Mouse (Mus musculus) right cerebral cortex, adult 2 months (tissue): Measurements from ENCODE around the gene Car4.

Experiments used
- DNase-seq, 2 experiments: peaks; one replicate each; pipeline ENCODE4 v3.0.0; 2021 to 2022; ENCODE audit warnings: low spot score in 2 of 2

Gene Car4

DNA sequence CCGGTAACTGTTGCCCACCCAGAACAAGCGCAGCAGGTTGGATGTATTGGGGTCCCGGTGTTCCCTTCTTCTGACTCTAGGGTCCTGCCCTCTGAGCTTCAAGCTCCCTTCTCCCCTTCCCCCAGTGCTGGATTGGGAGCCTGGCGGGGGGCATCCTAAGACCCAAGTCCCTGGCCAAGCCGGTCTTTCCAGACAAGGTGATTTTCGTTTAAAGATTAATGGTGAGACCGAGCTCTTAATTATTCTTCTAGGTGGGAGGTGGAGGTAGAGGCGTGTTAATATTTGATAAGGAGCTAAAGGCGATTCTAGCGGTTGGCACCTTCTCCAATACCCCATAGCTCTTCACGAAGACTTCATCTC lies 665 bp downstream of the Car4 start:
- DNase-seq, result no peak

DNA sequence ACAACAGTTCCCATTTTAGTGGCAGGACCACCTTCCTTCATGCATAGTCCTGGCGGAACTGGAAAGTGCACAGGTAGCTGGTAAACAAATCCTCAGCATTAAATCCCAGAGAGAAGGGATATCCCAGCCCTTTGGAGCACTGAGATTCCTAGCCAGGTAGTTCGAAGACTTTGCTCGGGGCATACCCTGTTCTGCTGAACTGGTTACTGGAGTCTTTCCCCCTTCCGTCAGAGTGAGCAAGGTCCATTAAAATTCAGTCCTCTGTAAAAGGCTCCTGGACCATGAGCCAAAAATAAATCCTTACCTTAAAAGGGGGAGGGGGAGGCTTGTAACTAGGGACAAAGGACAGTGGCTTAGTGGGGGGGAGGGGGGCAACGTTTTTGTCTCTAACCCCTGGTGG lies 1.6 kb downstream of the Car4 start:
- DNase-seq, result no peak

DNA sequence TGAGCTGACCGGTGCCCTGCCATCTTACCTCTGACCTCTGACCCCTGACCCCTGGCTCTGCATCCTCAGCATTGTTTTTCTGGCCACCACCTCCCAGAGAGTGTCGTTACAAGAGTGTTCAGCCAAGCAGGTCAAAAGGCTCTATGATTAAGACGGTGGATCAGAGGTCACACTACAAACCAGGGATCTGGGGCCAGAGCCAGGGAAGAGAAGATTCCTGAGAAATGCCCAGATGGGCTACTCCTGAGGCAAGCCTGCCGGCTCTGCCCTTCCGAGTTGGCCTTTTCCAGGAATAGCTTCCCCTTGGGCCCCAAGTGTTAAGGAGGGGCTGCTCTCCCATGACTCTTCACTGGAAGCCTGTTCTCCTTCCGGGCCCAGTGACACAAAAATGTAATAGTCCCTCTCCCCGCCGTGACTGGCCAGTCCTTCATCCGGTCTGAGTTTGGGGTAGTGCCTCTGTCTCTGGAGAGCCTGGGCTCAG lies 2.2 kb downstream of the Car4 start:
- no peak for DNase-seq

DNA sequence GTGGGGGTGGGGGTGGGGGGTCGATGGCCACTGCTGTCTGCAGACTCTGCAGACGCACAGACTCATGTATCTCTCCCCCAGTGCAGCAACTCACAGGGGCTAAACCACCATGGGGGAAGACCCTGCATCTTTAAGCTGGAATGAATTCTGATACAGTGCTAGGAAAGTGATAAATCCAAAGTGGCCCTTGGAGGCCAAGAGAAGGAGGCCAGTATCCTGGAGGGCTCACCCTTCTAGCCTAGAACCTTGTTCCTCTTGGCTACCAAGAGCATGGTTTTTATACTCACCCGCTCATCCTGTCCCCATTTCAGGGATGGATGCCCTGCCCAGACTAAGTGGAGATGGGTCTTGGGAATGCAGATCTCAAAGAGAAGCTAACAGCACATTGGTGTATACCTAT lies 2.7 kb downstream of the Car4 start:
- no peak for DNase-seq

DNA sequence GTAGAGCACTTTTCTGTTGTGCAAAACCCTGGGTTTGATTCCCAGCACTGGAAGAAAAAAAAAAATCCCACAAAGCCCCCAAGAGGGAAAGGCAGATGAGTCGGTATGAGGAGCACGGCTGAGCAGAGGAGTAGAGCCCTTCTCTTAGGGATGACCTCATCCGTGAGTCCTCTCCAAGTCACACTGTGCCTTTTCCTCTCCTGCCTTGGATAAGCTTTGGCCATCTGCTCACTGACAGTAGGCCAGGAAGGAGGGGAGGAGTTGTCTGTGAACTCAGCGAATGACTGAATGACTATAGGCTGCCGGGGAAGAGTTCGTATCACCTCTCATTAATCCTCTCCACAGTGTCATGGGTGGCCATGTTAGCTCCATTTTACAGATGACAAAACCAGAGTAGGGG lies 3.2 kb downstream of the Car4 start:
- DNase-seq, result no peak

DNA sequence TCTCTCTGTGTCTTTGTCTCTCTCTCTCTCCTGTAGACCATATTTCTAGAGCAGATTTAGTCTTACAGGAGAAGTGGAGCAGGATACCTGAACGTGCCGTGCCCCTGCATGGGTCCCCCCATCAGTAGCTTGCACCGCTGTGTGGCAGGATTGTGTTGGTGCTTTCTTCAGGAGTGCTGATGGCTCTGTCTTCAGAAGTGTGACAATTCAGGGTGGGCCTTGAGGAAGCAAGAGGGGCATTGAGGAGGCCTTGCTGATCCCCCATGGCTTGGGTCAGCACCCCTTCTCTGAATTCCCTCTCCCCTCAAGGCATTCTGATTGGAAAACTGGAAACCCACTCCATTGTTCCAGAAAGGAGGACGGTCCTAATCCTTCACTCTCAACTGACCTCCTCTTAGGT lies 4.0 kb downstream of the Car4 start:
- no peak for DNase-seq

DNA sequence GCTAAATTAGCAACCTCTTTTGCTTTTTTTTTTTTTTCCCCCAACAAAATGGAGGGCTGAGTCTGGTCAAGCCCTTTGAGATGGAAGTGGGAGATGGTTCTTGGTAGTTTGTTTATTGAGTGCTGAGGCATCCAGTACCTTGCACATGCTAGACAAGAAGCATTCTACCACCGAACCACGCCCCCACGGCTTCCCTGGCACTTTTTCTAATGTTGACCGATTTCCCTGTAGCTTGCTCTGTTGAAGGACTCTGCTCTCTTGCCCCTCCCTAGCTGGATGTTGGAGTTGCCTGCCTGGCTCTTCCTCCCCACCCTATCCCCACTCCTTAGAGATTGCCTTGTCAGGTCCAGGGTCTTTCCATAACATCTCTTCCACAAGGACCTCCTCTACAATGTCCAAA lies 5.0 kb downstream of the Car4 start:
- no peak for DNase-seq

DNA sequence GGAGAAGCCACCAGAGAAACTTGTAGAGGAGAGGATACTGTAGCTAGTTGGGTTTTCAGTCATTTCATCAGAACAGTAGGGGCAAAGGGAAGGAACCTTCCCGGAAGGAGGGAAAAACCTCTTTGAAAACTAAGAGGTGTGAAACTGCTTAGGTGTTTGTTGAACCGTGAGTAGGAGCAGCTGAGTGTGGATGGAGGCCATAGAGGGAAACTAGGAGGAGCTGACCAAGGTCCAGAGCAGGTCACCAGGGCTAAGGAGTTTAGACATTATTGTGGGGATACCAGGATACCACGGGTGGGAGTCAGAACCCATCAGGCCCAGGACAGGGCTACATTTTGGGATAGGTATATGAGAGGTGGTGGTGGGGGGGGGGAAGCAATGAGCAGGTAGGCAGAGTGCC lies 6.0 kb downstream of the Car4 start:
- no peak for DNase-seq

DNA sequence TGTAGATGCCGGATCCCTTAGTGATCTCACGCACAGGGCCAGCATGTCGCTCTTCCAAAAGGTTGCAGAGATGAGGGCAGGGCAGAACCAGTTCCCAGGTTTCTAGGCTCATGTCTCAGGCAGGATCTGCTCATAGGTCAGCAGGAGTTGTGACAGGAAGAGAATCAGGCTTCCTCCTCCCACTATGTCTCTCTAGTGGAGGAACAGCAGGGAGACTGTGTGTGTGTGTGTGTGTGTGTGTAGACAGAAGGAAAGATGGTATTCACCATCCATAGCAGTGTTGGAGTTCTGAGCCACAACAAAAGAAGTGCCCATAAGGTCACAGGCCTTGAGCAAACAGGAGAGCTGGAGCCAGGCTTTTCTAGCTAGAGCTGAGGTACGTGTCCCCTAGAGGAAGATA lies 9.1 kb downstream of the Car4 start:
- no peak for DNase-seq

DNA sequence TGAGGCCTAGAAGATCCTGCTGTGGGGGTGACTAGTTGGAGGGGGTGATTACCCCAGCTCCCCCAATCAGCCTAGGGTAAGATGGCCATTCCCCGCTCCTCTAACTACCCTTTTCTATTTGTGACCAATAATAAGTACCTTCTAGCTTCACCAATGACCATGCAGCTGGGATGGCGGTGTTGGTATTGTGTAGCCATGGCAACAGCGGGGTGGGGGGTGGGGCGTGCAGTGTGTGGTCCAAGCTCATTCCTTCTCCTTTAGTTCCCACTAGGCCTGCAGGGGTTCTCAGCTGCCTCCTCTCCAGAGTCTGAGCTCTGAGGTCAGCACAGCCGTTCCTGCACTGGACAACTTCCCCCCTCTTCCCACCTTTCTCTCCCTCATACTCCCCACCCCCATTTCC lies 9.5 kb downstream of the Car4 start:
- DNase-seq, result no peak

DNA sequence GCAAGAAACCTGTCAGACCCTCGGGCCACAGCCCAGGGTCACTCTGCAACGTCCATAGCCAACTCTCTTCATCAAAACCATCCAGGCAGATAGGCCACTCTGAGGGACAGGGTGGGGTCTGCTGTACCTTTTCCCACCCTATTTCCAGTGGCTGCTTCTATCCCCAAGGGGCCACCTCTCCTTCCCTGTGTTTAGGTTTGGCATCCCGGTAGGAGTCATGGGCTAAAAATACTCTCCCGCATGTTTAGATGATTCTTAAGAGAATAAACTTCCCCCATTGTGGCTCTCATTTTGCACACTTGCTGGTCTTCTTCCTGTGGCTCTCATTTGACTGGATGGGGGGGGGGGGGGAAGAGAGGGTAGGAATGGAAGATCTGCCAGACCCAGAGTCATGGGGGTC lies 10.7 kb downstream of the Car4 start:
- no peak for DNase-seq

DNA sequence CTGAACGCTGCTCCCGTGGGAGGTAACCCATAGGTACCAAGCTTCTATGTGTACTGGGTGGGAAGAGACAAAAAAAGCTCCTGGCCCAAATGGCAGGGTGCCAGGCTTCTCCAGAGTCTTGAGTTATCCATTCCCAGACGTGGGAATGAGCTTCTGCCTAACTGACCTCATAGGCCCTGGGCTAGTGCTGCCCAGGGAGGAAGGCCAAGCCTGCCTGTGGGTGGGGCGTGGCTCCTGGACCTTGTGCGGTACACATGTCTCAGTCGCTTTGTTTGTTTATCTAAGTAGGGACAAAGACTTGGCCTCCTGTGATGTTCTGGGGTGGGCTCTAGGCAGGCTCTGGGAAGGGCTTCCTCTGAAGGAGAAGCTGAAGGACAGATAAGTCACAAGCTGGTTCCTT lies 11.2 kb downstream of the Car4 start:
- peak; percentile 50 to 55 for DNase-seq

DNA sequence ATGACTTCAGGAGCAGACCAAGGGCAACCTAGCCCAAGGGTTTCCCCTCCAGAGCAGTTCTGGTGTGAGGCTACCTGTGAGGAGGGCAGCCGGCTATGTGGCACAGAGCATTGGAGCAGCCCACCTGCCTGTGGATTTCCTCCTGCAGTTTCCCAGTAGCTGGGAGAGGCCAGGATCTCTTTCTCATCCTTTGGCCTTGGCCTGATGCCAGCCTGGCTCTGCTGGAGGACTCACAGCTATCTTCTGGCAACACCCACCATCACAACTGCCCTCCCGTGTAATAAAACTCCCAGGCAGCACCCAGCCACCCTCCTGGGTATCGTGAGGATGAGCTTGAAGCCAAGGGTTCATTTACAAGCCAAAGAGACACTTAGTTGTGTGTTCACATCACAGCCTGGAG lies 14.5 kb downstream of the Car4 start:
- no peak for DNase-seq

DNA sequence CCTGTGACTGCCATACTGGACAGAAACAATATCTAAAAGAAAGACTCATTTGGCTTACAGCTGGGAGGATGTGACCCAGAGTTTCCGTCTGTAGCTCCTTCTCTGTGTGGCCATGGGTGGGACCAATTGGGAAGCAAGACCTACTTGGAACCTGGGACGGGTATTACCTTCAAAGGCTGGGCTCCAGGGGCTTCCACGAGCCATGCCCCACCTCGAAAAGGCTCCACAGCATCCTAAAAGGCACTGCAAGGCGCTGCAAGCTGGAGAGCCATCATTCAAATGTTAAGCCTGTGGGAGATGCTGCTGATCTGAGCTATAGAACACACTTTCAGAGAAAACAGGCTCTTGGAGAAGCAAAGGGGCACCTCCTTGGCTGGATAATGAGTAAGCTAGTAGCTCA lies 16.1 kb downstream of the Car4 start:
- DNase-seq, result no peak

DNA sequence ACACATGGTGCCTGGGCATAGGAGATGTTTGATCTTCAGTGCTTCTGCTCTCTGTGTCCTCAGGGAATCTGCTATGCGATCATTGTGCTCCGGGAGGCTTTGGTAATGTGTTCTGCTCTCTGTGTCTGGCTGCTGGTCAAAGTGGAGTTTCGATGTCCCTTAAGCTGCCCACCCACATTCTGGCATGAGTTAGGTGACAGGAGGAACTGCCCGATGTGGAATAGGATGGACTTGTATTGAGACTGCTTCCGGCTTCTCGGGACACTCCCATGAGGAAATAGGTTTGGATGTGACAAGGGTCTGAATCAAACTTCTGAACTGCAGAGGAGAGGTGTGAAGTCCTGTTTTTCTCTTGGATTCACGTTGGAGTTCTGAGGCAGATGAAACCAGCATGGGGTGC lies 17.0 kb downstream of the Car4 start:
- DNase-seq, result no peak

DNA sequence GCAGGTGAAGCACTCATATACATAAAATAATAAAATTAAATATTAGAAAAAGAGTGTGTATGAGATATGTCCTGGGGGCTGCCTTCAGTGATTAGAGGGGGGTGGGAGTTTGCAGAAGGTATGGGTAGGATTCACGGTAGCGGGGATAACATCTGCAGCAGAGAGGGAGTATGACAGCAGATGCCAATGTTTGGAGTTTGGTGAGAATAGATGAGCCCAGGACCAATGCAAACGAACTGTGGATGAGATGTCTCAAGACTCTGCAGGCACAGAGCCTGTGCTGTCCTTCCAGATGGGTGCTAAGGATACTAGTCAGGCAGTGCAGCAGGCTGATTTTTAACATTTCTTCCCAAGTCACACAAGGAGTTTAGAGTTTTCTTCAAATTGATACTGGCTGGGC lies 19.1 kb downstream of the Car4 start:
- DNase-seq, result no peak

DNA sequence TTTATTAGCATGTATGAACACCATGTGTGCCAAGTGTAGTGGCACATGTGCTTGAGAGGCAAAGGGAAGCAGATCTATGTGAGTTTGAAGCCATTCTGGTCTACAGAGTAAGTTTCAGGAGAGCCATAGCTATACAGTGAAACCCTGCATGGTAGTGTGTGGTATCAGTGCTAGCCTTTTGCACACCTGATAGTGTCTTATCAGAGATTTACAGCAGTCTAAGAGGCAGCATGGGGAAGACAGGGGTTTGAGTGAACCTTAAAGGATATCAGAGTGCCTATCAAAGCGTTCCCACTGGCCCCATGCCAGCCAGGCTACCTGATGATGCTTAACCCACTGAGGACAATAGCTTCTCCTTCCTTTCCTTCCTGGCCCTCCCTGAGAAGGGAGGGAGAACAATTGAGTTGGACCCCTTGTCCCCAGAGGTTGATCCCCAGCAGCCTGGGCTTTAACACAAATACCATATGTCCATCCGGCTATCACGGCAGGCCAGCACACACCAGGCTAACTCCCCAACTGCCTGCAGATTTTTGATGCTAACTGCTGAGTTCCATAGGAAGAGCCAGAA lies 19.9 kb downstream of the Car4 start:
- no peak for DNase-seq

DNA sequence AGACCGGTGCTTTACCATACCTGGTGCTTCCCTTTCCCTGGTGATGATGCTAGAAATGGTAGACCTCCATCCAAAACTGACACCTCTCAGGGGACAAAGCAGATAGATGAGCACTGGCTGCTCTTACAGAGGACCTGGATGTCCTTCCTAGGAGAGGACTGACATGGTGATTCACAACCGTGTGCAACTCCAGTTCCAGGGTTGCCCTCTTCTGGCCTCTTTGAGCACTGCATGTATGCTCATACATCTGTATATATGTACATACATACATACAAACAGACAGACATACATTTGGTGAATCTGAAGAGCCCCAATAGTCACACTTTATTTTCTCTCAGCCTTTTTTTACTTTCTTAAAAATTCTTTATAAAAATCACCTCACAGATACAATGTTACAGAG lies 20.5 kb downstream of the Car4 start:
- DNase-seq, result no peak

DNA sequence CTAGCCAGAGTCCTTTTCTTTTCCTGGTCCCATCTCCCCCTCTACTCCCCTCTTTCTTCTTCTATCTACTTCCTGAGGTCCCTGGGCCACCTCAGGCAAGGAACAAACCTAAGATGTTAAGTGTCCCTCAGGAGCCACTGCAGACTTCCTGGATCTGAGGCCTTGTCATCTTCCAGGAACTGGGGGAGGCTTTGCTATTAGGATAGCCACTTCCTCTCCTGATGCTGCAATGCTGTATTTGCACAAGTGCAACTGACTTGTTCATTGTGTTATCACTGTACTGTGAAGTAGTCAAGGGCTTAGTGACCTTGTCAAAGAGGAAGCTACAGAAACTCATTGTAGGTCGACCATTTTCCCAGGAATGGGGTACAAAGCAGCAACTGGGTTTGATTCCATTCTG lies 21.8 kb downstream of the Car4 start:
- DNase-seq, result no peak

DNA sequence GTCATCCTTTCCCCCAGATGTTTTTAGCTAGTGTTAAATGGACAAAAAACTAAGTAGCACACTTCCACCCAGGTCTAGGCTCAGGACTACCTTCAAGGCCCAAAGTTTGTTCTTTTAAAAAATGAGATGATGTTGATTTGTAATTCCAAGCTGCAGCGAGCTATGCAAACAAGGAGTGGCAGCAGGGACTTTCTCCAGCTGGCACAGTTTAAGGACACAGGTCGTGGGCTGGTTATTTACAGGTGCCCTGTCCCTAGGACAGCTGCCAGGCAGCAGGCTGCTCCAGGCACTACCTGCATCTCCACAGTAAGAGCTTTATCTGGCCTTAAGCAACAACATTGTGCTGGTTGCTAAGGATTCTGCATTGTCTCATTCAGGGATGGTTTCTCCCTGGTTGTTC lies 23.1 kb downstream of the Car4 start:
- no peak for DNase-seq

DNA sequence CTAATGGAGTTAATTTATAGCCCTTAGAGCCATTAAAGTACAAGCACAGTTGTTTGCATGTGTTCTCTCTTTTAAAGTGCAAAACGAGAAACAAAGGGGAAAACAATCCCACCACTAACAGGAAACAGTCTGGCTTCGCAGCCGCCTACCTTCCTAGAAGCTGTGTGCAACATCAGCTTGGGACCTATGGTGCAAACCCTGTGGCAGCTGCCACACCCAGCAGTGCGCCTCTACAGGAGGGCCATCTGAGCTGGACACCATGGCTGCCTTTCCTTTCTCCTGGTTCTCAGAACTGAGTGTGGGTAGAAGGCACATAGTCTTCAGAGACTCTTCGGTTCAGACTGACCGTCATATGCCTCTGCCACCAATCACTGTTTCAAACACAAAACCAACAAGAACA lies 27.8 kb downstream of the Car4 start:
- no peak for DNase-seq

DNA sequence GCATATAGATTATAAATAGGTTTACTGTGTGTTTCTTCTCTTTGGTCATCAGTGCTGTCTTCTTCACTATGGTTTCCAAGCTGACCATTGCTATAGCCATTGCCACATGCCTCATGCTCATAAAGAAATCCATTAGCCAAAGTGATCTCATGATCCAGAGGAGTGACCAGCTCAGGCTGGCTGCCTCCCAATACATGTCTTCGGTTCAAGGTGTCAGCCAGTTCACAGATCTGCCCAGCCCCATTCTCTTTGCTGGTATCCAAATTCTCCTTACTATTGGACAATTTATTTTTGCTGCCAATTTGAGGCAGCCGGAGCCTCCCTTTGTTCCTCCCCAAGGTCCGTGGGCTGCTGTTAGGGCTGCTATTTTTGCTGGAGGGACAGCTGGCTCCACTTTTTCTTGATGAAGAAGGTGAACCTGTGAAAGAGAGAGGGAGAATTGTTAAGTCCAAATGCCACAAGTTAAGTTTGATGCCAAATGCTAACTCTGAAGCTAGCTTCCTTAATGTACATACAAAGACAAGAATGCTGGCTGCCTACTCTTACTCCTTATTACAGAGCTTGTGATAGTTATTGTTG lies 30.8 kb downstream of the Car4 start:
- DNase-seq, result peak; percentile 44 to 55

DNA sequence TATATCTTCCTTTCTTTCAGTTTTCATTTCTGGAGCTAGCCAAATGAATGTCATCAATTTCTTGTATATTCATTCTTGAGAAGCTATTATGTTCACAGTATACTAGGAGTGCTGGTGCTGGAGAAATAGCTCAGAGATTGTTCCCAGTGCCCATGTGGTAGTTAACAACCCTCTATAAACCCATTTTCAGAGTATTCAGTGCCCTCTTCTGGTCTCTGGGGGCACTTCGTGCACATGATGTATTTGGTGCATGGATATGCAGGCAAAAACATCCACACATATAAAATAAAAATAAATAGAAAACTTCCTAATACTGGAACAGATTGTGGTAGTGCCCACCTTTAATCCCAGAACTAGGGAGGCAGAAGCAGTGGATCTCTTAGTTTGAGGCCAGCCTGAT lies 35.4 kb downstream of the Car4 start:
- DNase-seq, result no peak

DNA sequence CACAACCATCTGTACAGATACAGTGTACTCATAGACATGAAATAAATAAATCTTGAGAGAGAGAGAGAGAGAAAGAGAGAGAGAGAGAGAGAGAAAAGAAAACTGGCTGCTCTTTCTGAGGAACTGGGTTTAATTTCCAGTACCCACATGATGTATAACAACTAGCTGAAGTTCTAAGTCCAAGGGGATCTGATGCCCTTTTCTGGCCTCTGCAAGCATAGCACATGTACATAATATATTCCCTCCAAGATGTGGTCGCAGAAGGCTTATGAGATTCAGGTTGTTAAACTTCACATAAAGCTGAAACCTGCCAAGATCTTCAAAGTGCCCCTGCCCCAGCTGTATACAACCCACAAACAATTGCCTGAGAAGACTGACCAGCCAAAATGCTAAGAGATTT lies 37.7 kb downstream of the Car4 start:
- DNase-seq, result no peak
